Mouse (Mus musculus) ES-Bruce4 (cell line): Measurements from ENCODE around the gene Ccdc191.

Source experiments
- CTCF ChIP-seq: IDR thresholded peaks from one replicate; pipeline ENCODE4 v1.8.1; 2011; ENCODE audit warnings: low read depth, low read length
- POLR2A ChIP-seq: IDR thresholded peaks from one replicate; pipeline ENCODE4 v1.8.1; 2011; ENCODE audit warnings: low read length; ENCODE audit not compliant: insufficient read depth

- TF ChIP-seq CTCF (no peak), POLR2A (no peak)
Observed at GRCm38 (mm10) chr16:43882329-43882728, 7.3 kb upstream of the Ccdc191 start.
